Mouse (Mus musculus) hematopoietic stem cell, adult 5-6 weeks (primary cell): ENCODE data around the gene Zfp12. TPM values are rescaled to one million over a fixed set of nuclear protein-coding genes. Genes with fewer than 3 reads are reported as not detected.
"Not testable (repeated sequence)": the region's sequence is repeated elsewhere in the genome, so short reads cannot be mapped to it uniquely, and the experiment has no call there.

Experiments
- ATAC-seq, 2 experiments: fragments of 125-278 bp in 1 of 2; replicated peaks in 1 of 2; 2 replicates each; pipeline ENCODE4 v1.8.0; 2016 to 2017; ENCODE audit warnings: inconsistent platforms in 2 of 2, mild to moderate bottlenecking in 2 of 2, moderate number of reproducible peaks in 2 of 2, low read depth in 1 of 2, moderate TSS enrichment in 1 of 2; ENCODE audit not compliant: low FRiP score in 2 of 2, poor library complexity in 2 of 2, severe bottlenecking in 2 of 2, insufficient read depth in 1 of 2, low TSS enrichment in 1 of 2
- total RNA-seq: library from RNA; stranded (forward); fragments of 172-1452, 232-1000 nt; gene quantifications from 2 replicates; pipeline ENCODE4 v1.2.3, GENCODE M21; 2017

Gene Zfp12
- 26.0 and 28.5 TPM in 2 replicates for total RNA-seq

DNA sequence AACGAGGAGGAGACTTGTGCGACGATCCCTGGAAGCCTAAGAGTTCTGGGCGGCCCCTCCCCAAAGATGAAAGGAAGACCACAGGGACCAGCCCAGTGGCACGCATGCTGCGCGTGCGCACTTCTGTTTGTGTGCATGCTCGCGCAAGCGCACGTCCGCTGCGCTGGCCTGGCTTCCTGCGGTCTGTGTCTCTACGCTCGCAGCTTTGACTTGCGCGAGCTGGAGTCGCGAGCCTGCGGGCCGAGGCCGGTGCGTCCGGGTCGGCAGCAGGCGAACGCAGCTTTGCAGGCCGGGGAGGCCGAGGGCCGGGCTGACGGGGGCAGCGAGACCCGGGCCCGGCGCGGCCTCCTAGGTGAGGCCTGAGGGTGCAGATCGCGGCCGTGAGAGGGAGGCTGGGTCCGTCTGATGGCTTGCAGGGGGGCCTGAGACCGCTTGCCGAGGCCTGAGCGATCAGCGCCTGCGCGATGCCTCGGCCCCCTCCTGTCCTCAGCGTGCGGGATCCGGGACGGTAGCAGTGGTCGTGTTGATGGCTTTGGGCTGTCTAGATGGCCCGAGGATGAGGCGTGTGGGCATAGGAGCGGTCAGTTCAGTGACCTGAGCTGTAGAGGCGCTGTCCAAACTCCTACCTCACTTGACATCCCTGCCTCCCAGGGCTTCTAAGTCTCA, at the start of gene Zfp12:
Zfp12 (plus strand) TSS at position 136 of the 666 bp plus-strand sequence.
- peak; percentile 87 to 91 for ATAC-seq

DNA sequence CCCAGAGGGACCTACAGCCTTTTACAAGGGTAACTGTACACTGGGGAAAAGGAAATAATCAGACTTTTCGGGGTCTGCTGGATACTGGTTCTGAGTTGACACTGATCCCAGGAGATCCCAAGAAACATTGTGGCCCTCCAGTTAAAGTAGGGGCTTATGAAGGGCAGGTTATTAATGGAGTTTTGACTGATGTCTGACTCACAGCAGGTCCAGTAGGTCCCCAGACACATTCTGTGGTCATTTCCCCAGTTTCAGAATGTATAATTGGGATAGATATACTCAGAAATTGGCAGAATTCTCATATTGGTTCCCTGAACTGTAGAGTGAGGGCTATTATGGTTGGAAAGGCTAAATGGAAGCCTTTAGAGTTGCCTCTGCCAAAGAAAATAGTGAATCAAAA, 46.9 kb upstream of the Zfp12 start:
- not testable (repeated sequence) for ATAC-seq

DNA sequence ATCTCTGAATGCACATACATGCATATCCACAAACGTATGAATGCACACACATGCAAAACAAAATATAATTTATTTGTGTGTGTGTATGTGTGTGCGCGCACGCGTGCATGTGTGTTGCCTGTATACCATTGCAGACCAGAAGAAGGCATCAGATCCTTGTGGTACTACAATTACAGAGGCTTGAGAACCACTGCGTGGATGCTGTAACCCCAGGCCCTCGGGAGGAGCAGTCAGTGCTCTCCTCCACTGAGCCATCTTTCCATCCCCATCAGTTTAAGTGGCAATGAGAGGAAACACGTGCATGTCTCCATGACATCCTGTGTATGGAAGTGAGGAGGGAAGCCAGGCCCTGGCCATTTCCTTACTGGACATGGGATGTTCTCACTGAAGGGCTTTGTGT, 42.2 kb upstream of the Zfp12 start:
- no peak for ATAC-seq

DNA sequence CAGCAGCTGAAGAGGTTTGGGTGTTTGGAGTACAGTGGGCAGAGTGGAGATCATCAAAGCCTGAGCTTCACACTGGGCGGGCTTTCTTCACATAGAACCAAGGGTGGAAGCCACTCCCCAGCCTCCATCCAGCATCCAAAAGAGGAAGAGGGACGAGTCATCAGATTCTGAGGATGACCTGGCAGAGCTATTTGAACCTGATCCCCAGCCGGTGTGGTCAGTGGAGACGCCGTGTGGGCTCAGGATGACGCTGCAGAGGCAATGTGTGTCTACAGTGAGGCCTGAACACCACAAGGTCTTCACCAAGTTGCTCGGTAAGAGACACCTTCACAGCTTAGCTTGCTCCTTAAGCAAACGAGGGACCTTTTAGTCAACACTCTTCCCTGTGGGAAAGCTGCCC, 40.2 kb upstream of the Zfp12 start:
- not testable (repeated sequence) for ATAC-seq

DNA sequence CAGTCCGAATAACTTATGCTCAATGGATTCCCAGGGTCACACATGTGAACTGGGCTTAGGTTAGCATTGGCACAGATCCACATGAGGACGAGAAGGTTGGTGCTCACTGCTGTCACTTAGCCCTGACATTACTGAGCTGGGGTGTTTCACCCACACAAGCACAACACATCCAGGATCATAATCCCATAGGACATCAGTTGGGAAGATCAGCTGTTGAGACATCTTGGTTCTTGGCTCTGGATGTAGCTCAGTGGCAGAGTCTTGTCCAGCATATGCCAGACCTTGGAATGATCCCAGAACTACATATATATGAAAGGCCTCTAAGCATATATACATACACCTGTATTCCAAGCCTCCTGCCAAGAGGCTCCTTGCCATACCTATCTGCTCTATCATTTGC, 39.8 kb upstream of the Zfp12 start:
- ATAC-seq, result no peak

DNA sequence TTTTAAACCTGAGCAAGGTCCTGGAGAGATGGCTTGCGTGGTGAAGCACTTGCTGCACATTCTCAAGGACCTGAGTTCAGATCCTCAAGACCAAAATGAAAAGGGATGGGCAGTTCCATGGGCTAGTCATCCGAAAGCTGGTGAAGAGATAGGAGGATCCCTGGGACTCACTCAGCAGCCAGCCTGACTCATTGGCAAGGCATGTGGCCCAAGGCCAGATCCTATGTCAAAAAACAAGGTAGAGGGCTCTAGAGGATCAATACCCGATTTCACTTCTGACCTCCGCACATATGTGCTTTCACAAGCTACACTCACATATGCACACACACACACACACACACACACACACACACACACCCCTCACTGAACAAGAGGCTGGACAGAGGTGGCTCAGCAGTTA, 38.5 kb upstream of the Zfp12 start:
- no peak for ATAC-seq

DNA sequence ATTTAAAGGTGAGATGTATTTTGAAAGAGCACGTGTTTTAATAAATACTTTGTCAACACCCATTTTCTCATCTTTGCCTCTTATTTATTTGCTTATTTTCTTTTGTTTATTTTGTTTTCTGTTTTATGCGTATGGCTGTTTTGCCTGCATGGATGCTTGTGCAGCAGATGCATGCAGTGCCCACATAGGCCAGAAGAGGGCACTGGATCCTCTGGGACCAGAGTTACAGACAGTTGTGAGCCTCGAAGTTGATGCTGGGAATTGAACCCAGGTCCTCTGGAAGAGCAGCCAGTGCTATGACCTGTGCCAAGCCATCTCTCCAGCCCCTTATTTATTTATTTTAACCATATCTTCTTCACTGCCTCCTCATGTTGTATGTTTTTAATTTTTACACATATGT, 29.9 kb upstream of the Zfp12 start:
- no peak for ATAC-seq

DNA sequence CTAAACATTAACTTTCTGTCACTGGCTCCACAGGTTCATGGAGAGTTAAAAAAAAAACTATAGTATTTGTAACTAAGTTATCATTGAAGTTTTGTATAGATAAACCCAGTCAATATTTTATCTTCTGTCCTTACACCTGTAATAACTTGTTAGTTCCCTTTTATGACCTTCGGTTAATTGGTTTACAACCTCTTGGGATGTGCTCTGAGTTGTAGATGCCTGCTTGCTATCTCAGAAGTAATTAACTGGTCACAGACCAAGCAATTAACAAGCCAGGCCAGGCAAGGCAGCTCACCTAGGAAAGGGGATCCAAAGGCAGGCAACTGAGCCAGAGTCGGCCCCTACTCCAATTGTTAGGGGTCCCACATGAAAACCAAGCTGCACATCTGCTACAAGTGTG, 21.1 kb upstream of the Zfp12 start:
- no peak for ATAC-seq

DNA sequence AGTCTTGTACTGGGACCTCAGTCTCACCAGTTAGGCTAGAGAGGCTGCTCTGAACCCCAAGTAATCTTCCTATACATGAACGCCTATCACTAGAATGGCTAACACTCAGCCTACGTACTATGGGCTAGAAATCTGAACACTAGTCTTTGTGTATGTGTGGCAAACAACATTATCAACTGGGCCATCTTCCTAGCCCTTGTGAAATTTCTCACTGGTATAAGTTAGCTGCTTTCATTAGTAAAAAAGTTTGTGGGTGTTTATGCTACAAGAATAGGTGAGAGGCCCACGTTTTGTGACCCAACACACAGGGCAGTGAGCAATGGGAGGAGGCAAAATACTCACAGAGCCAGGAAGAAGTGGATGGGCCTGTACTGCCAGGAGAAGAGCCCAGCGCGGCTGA, 14.0 kb upstream of the Zfp12 start:
- no peak for ATAC-seq

DNA sequence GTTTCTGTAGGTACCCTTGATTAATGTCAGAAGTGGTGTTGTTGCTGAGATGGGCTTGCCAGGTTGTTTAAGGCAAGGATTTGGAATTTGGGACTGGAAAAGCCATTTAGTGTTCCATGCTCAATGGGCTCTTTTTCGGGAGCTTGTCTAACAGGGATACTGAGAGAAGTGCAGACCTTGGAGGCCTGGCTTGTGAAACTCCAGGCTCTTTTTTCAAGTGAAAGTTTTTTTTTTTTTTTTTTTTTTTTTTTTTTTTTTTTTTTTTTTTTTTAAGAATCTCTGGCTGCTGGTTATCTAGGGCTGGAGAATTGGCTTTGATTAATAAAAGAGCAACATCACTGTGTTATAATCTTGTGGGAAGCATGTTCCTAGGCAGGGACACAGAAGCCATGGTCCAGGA, 12.7 kb upstream of the Zfp12 start:
- ATAC-seq, result no peak

DNA sequence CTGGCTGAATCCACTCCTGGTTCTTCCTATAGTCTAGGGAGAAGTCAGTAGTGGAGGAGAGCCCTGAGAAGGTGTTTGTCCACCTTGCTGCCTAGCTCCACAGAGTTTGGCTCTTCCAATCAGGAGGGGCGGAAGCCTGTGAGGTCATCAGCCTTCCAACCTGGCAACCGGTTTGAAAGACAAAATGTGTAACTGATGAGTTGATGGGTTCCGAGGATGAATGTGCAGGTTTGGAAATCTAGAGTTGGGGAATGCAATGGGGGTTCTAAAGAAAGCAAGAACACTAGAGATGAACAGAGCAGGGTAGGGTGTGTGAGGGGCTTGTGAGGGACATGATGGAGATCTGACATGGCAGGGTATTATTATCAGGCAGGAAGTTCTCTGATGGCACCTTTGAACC, 8.2 kb upstream of the Zfp12 start, which contains the start of gene Spdye4a:
Spdye4a (minus strand) TSS at position 101 of the 400 bp plus-strand sequence.
- no peak for ATAC-seq

DNA sequence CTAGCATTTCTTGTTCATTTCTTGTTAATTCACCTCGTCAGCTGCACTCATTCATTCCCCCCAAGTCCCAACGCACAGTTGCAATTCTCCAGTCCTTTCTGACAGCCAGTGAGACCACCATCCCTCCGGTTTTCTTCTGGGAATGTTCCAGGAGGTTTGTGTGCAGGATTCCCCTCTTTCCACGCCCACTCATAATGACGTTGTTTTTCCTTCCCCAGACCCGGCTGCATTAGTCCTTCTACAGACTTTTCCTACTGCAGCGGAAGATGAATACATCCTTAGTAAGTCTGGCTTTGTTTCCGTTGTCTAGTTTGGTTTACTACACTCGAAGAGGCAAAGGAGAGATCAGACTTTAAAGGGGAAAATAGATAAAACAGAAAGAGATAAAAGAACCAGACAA, 1.1 kb downstream of the Zfp12 start:
- no peak for ATAC-seq

DNA sequence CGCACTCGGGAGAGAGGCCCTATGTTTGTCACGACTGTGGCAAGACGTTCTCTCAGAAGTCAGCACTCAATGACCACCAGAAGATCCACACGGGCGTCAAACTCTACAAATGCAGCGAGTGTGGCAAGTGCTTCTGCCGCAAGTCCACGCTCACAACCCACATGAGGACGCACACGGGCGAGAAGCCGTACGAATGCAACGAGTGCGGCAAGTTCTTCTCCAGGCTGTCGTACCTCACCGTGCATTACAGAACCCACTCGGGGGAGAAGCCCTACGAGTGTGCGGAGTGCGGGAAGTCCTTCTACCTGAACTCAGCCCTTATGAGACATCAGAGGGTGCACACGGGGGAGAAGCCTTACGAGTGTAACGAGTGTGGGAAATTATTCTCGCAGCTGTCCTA, 10.0 kb downstream of the Zfp12 start:
- ATAC-seq, result no peak

DNA sequence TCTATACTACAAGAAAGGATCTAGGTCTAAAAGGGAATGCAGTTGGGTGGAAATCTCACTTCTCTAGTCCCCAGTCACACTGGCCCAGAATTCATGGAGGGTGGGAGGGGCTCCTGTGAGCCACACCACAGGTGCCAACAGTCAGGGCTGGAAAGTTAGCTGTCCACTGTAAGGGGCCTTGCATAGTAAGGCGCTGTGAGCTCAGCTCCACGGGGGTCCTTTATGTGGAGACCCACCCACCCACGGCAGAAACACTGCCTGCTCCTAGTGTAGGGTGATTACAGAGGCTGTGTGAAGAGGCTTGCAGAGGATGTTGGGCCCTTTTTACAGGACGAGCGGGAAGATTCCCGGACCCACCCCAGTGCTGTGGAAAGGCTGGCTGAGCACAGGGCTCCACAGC, 17.1 kb downstream of the Zfp12 start:
- ATAC-seq, result no peak

DNA sequence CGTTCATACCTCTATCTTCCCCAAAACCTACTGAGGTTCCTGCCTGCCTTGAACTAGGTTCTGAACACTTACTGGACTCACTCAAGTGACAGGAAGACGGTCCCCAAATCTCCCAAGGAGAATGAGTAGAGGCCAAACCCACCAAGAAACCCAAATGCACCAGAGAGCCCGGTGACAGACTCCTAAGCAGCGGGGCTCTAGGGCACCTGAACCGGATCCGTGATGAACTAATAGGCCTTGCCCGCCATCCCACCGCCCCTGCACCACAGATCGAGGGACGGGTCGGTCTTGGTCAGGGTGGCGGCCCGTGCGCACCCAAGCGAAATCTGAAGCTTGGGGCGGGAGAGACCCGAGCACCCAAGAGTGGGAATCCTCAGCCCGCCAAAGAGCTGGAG, 17.8 kb downstream of the Zfp12 start:
- ATAC-seq, result no peak

DNA sequence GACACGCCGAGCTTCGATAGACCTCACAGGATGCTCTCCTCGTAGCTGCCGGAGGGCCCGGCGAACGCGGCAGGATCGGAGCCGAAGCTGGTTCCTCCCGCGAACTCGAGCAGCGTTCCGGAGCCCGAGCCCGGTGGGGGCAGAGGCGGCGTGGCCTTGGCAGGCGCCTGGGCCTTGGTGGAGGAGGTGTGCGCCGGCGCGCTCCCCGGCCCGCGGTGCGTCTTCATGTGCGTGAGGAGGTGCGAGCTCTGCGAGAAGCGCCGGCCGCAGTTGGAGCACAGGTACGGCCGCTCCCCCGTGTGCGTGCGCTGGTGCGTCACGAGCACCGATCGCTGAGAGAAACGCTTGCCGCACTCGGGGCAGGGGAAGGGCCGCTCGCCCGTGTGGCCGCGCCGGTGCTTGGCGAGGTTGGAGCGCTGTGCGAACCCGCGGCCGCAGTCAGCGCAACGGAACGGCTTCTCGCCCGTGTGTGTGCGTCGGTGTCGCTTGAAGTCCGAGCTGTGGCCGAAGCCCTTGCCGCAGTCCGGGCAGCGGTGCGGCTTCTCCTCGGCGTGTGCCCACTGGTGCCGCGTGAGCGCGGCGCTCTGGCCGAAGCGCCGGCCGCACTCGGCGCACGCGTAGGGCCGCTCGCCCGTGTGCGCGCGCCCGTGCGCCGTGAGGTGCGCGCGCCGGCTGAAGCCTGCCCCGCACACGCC, 18.4 kb downstream of the Zfp12 start:
- no peak for ATAC-seq

DNA sequence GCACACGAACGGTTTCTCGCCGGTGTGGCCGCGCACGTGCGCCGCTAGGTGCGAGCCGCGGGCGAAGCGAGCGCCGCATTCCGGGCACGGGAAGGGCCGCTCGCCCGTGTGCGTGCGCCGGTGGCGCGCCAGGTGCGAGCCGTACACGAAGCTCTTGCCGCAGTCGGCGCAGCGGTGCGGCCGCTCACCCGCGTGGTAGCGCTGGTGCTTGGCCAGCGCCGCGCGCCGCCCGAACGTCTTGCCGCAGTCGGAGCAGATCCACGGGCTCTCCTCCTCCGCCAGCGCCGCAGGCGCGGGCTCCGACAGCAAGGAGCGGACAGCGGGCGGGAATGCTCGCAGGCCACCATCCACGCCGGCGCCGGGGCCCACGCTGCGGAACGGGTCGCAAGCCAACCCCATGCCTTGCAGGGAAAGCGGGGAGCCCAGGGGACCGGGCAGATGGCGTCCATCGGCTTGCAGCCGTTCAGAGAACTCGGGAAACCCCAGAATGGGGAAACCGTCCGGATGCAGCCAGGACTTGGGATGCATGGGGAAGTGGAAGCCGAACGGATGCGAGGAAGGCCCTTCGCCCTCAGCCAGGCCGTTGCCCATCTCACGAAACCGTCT, 19.0 kb downstream of the Zfp12 start:
- ATAC-seq, result no peak

DNA sequence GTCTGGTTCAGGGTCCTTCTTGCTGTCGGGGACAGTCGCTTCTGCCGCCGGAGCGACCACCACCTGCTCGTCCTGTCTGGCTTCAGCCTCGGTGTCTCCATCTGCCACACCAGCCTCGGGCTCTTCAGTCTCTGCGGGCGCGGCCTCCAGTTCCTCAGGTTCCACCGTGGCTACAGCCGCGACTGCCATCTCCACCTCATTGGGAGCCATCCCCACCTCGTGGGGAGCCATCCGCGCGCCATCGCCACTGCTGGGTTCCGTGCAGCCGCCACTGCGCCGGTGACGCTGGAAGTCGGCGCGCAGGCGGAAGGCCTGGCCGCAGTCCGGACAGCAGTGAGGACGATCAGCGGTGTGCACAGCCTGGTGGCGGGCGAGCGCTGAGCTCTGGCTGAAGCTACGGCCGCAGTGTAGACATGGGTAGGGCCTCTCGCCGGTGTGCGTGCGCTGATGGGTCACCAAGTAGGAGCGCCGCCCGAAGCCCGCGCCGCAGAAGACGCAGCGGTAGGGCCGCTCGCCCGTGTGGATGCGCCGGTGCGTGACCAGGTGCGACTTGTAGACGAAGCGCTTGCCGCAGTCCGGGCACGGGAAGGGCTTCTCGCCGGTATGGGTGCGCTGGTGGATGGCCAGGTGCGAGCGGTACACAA, 19.6 kb downstream of the Zfp12 start:
- ATAC-seq, result no peak; a peak in 1 of 4 replicates
